Mouse (Mus musculus) bone marrow macrophage, adult 2 months (primary cell): ENCODE results near the gene Vmn1r184. TPM values are rescaled to one million over a fixed set of nuclear protein-coding genes. Genes with fewer than 3 reads are reported as not detected.
"Not testable (repeated sequence)": the region's sequence is repeated elsewhere in the genome, so short reads cannot be mapped to it uniquely, and the experiment has no call there.

Experiments
- H3K27ac ChIP-seq: 2 replicates; pipeline ENCODE4 v1.5.1; 2012; ENCODE audit warnings: low read depth, low read length; ENCODE audit not compliant: insufficient read depth
- H3K4me1 ChIP-seq: 2 replicates; pipeline ENCODE4 v1.6.1; 2012; ENCODE audit warnings: low read length; ENCODE audit not compliant: control insufficient read depth, insufficient read depth
- H3K4me3 ChIP-seq: 2 replicates; pipeline ENCODE4 v1.5.1; 2012; ENCODE audit warnings: mild to moderate bottlenecking, low read length, moderate library complexity; ENCODE audit not compliant: insufficient read depth
- polyA plus RNA-seq: library from polyadenylated mRNA; stranded (reverse); fragments of >200 nt; gene quantifications from 2 replicates; pipeline ENCODE4 v1.2.4, GENCODE M21; 2012; ENCODE audit not compliant: missing spikeins, insufficient read depth, insufficient read length

Gene Vmn1r184
- polyA plus RNA-seq: not detected in 2 replicates

- not testable (repeated sequence) for H3K27ac ChIP-seq, H3K4me3 ChIP-seq, H3K4me1 ChIP-seq
These were observed at the start of gene Vmn1r184 for GRCm38 (mm10) chr7:26260034-26260433. Vmn1r184 (plus strand) TSS chr7:26260334.

GRCm38 (mm10) chr7:26303429-26304166 is 43.5 kb downstream of the Vmn1r184 start:
- not testable (repeated sequence) for H3K27ac ChIP-seq, H3K4me1 ChIP-seq, H3K4me3 ChIP-seq

GRCm38 (mm10) chr7:26306926-26307325 is 46.8 kb downstream of the Vmn1r184 start, which contains the start of gene Cyp2a4:
Cyp2a4 (plus strand) TSS chr7:26307169.
- not testable (repeated sequence) for H3K4me3 ChIP-seq, H3K4me1 ChIP-seq, H3K27ac ChIP-seq

GRCm38 (mm10) chr7:26311786-26312185 is 51.7 kb downstream of the Vmn1r184 start:
- H3K27ac ChIP-seq, H3K4me3 ChIP-seq, H3K4me1 ChIP-seq: not testable (repeated sequence)

- H3K4me1 ChIP-seq, H3K27ac ChIP-seq, H3K4me3 ChIP-seq: not testable (repeated sequence)
These were observed 55.1 kb downstream of the Vmn1r184 start for GRCm38 (mm10) chr7:26315194-26315593.

- not testable (repeated sequence) for H3K27ac ChIP-seq, H3K4me1 ChIP-seq, H3K4me3 ChIP-seq
These were observed 55.7 kb downstream of the Vmn1r184 start for GRCm38 (mm10) chr7:26315809-26316208.

Other genes with a start within 250 kb of the Vmn1r184 start
- gene Cyp2b13, start 198.8 kb upstream of the Vmn1r184 start, polyA plus RNA-seq: not detected in 2 replicates
- not detected in 2 replicates for gene Cyp2b9, start 86.9 kb upstream of the Vmn1r184 start, polyA plus RNA-seq
- gene Cyp2a4, start 46.8 kb downstream of the Vmn1r184 start, polyA plus RNA-seq: not detected in 2 replicates
- gene Nlrp9c, start 143.4 kb downstream of the Vmn1r184 start, polyA plus RNA-seq: 0.36 TPM in 1 of 2 replicates, not detected in the other
- gene Nlrp4a, start 174.8 kb downstream of the Vmn1r184 start, polyA plus RNA-seq: not detected in 2 replicates